16 mouse cellular contexts compared by ENCODE assay signal in genomic region chr15:31724252-31724651, GRCm38 (mm10).
DNase-seq lines count a peak whose midpoint lies in the region; ATAC-seq lines count a peak whose summit lies in the region.
"Had no signal": no experiment of that assay in that cellular context is flagged by ENCODE, and none has a peak within 500 bp of the region (broad histone marks: within the 10 kb centered on the region; RNA-seq: fewer than 3 reads in every experiment).

No protein-coding gene starts in this region.

- no peak overlapping the region for H3K9ac ChIP-seq in embryonic facial prominence, embryonic 14.5 days (ENCODE audit: low read depth, low read length)
- H3K9ac ChIP-seq: neural tube, embryonic 12.5 days had no signal

- H3K27ac ChIP-seq in embryonic facial prominence, embryonic 14.5 days (replicated peaks; ENCODE audit: low read depth, low read length): no peak overlapping the region
- H3K27ac ChIP-seq in embryonic facial prominence, embryonic 10.5 days (replicated peaks): no peak overlapping the region
- H3K27ac ChIP-seq: hindbrain, postnatal 0 days; kidney, postnatal 0 days; neural tube, embryonic 12.5 days had no signal

- H3K36me3 ChIP-seq in embryonic facial prominence, embryonic 14.5 days (ENCODE audit: control insufficient read depth, insufficient read depth, low read length): no peaks in the 10 kb centered on the region
- no peaks in the 10 kb centered on the region for H3K36me3 ChIP-seq in embryonic facial prominence, embryonic 10.5 days (replicated peaks)
- H3K36me3 ChIP-seq: neural tube, embryonic 12.5 days had no signal

- H3K4me1 ChIP-seq in embryonic facial prominence, embryonic 14.5 days (ENCODE audit: control insufficient read depth, insufficient read depth, low read length): no peaks in the 10 kb centered on the region
- H3K4me1 ChIP-seq in embryonic facial prominence, embryonic 10.5 days: peaks cover 10% of the 10 kb centered on the region
- H3K4me1 ChIP-seq: neural tube, embryonic 12.5 days had no signal

- peak; percentile 19 for DNase-seq in embryonic facial prominence, embryonic 14.5 days (ENCODE audit: low spot score)
- no peak for DNase-seq in embryonic facial prominence, embryonic 10.5 days (ENCODE audit: low spot score)
- peak; percentile 4 for DNase-seq in retina, embryonic 14.5 days (ENCODE audit: low spot score)
- DNase-seq in retina, postnatal 1 day: no peak
- no peak for DNase-seq in frontal cortex, postnatal 14 days (ENCODE audit: low spot score in 2 of 2)
- DNase-seq in left cerebral cortex, adult 18-20 months (ENCODE audit: low spot score in 2 of 2): no peak
- DNase-seq in kidney, postnatal 10 days: no peak
- DNase-seq: cerebellum, postnatal 14 days; gastrocnemius, postnatal 36 days; midbrain, embryonic 14.5 days; thymus, postnatal 36 days had no signal

- ATAC-seq in embryonic facial prominence, embryonic 14.5 days (ENCODE audit: low read depth): no peak
- 0 out of 2 replicates have a peak, but pooled peaks have one; percentile 3 for ATAC-seq in granulocyte monocyte progenitor cell, adult 5-6 weeks (replicated peaks; ENCODE audit: poor library complexity, severe bottlenecking)
- ATAC-seq: forebrain, embryonic 16.5 days; hindbrain, postnatal 0 days had no signal

- no peak overlapping the region for H3K4me3 ChIP-seq in embryonic facial prominence, embryonic 14.5 days (ENCODE audit: low read depth, low read length)
- H3K4me3 ChIP-seq in embryonic facial prominence, embryonic 10.5 days: no peak overlapping the region
- H3K4me3 ChIP-seq: neural tube, embryonic 12.5 days had no signal

- H3K4me2 ChIP-seq in embryonic facial prominence, embryonic 14.5 days (ENCODE audit: low read depth, low read length): no peak overlapping the region
- H3K4me2 ChIP-seq: neural tube, embryonic 12.5 days had no signal

- H3K27me3 ChIP-seq in embryonic facial prominence, embryonic 14.5 days (replicated peaks; ENCODE audit: control insufficient read depth, insufficient read depth, low read length): no peaks in the 10 kb centered on the region
- H3K27me3 ChIP-seq in embryonic facial prominence, embryonic 10.5 days (replicated peaks; ENCODE audit: low read depth, poor library complexity, severe bottlenecking): no peaks in the 10 kb centered on the region
- H3K27me3 ChIP-seq: neural tube, embryonic 12.5 days had no signal

- WGBS in embryonic facial prominence, embryonic 14.5 days: 62% methylated on average over 11 of the region's 11 CpGs
- WGBS in embryonic facial prominence, embryonic 10.5 days: 74% methylated on average over 11 of the region's 11 CpGs

- H3K9me3 ChIP-seq in embryonic facial prominence, embryonic 14.5 days (ENCODE audit: control insufficient read depth, low read length): no peaks in the 10 kb centered on the region
- no peaks in the 10 kb centered on the region for H3K9me3 ChIP-seq in embryonic facial prominence, embryonic 10.5 days
- H3K9me3 ChIP-seq: neural tube, embryonic 12.5 days had no signal

Comparison
In these comparisons a context has a peak if more than half of its experiments do, and no peak if none do; other contexts are left out.
1. DNase-seq: peak in embryonic facial prominence, embryonic 14.5 days (single experiment) and retina, embryonic 14.5 days (single experiment); none in embryonic facial prominence, embryonic 10.5 days (single experiment), retina, postnatal 1 day (single experiment), frontal cortex, postnatal 14 days (0 of 2), left cerebral cortex, adult 18-20 months (0 of 2) and kidney, postnatal 10 days (single experiment).